Mouse (Mus musculus): Measurements from ENCODE around the gene Rhbdl2. TPM values are rescaled to one million over a fixed set of nuclear protein-coding genes. Genes with fewer than 3 reads are reported as not detected.

Gene Rhbdl2
- polyA plus RNA-seq, 1 experiment, result 1.5 TPM

- Histone ChIP-seq H3K36me3 (ENCODE audit: control insufficient read depth, insufficient read depth, low read length) (no peaks in the 10 kb centered on the region), H3K27ac (ENCODE audit: insufficient read depth, low read depth, low read length) (no peak overlapping the region), H3K27me3 (replicated peaks; ENCODE audit: control insufficient read depth, insufficient read depth, low read length) (no peaks in the 10 kb centered on the region; the same call in 1 of the 2 replicates), H3K4me1 (ENCODE audit: control insufficient read depth, insufficient read depth, low read length) (no peaks in the 10 kb centered on the region), H3K4me3 (ENCODE audit: insufficient read depth, low read depth, low read length) (no peak overlapping the region)
- 47% methylated on average over 2 of the region's 2 CpGs for WGBS
- no peak for DNase-seq
- TF ChIP-seq CTCF (conservative IDR thresholded peaks at IDR 0.05; ENCODE audit: insufficient read depth, insufficient read length, low read depth, low read length) (no peak), POLR2A (IDR thresholded peaks at IDR 0.05; ENCODE audit: low read depth, low read length) (no peak)
Measured at GRCm38 (mm10) chr4:123859803-123860202, 72.1 kb downstream of the Rhbdl2 start.

- H3K27ac ChIP-seq (ENCODE audit: insufficient read depth, low read depth, low read length), result no peak overlapping the region
- WGBS, result 79% methylated on average over 5 of the region's 5 CpGs
- TF ChIP-seq POLR2A (IDR thresholded peaks at IDR 0.05; ENCODE audit: low read depth, low read length) (no peak), CTCF (conservative IDR thresholded peaks at IDR 0.05; ENCODE audit: insufficient read depth, insufficient read length, low read depth, low read length) (no peak)
Measured at GRCm38 (mm10) chr4:123860621-123861020, 72.9 kb downstream of the Rhbdl2 start.

More at GRCm38 (mm10) chr4:123860621-123861020, 72.9 kb downstream of the Rhbdl2 start:
- H3K36me3 ChIP-seq (ENCODE audit: control insufficient read depth, insufficient read depth, low read length), result no peaks in the 10 kb centered on the region
- no peaks in the 10 kb centered on the region; the same call in 1 of the 2 replicates for H3K27me3 ChIP-seq (replicated peaks; ENCODE audit: control insufficient read depth, insufficient read depth, low read length)
- DNase-seq, result no peak
- H3K4me1 ChIP-seq (ENCODE audit: control insufficient read depth, insufficient read depth, low read length), result no peaks in the 10 kb centered on the region
- H3K4me3 ChIP-seq (ENCODE audit: insufficient read depth, low read depth, low read length), result no peak overlapping the region

Other genes with a start within 250 kb of the Rhbdl2 start
- 58.4 and 62.9 TPM in 2 replicates for gene Macf1, start 103.5 kb upstream of the Rhbdl2 start, polyA plus RNA-seq (2012; rRNA removed)
- gene Ndufs5, start 69.7 kb upstream of the Rhbdl2 start, polyA plus RNA-seq (2012; rRNA removed), result 99.5 and 147 TPM in 2 replicates
- gene Akirin1, start 37.5 kb upstream of the Rhbdl2 start, polyA plus RNA-seq (2012; rRNA removed), result 15.8 and 16.5 TPM in 2 replicates
- gene 4933427I04Rik, start 71.8 kb downstream of the Rhbdl2 start, polyA plus RNA-seq (2012; rRNA removed), result 0.04 TPM in 1 of 2 replicates, not detected in the other
- 19.5 and 30.1 TPM in 2 replicates for gene Mycbp, start 117.0 kb downstream of the Rhbdl2 start, polyA plus RNA-seq (2012; rRNA removed)
- gene Rragc, start 129.6 kb downstream of the Rhbdl2 start, polyA plus RNA-seq (2012; rRNA removed), result 53.0 and 63.8 TPM in 2 replicates
- gene 4930535I16Rik, start 130.1 kb downstream of the Rhbdl2 start, polyA plus RNA-seq (2012; rRNA removed), result not detected in 2 replicates

Data from kidney, adult 2 months (tissue).